Mouse (Mus musculus) forebrain, postnatal 0 days (tissue): ENCODE data around the gene Cacfd1. TPM values are rescaled to one million over a fixed set of nuclear protein-coding genes. Genes with fewer than 3 reads are reported as not detected.

Experiments
- ATAC-seq: fragments of 200-750 bp; cut with Nextera tagmentation; 2 replicates; pipeline ENCODE4 v1.8.0; 2017; ENCODE audit warnings: mild to moderate bottlenecking, moderate library complexity
- DNase-seq: peaks from one replicate; pipeline ENCODE4 v3.0.0-alpha.2; 2015
- H3K27ac ChIP-seq: fragments of 300-500 bp; sonication (generic); 2 replicates; pipeline ENCODE4 v1.5.1; 2014; ENCODE audit warnings: low read depth, mild to moderate bottlenecking, antibody characterized with exemption, low read length, moderate library complexity, mixed read lengths
- H3K27me3 ChIP-seq: fragments of 300-500 bp; sonication (generic); 2 replicates; pipeline ENCODE4 v1.6.1; 2014; ENCODE audit warnings: mild to moderate bottlenecking, low read length, mixed read lengths; ENCODE audit not compliant: insufficient read depth
- H3K36me3 ChIP-seq: fragments of 300-500 bp; sonication (generic); 2 replicates; pipeline ENCODE4 v1.6.1; 2014; ENCODE audit warnings: mild to moderate bottlenecking, moderate library complexity; ENCODE audit not compliant: insufficient read depth
- H3K4me1 ChIP-seq: fragments of 300-500 bp; sonication (generic); 2 replicates; pipeline ENCODE4 v1.6.1; 2014; ENCODE audit warnings: antibody characterized with exemption; ENCODE audit not compliant: insufficient read depth
- H3K4me2 ChIP-seq: fragments of 300-500 bp; sonication (generic); 2 replicates; pipeline ENCODE4 v1.6.1; 2014; ENCODE audit warnings: low read depth, mild to moderate bottlenecking, moderate library complexity
- H3K4me3 ChIP-seq: fragments of 300-500 bp; sonication (generic); 2 replicates; pipeline ENCODE4 v1.5.1; 2014; ENCODE audit warnings: low read depth, low read length, mixed read lengths
- H3K9ac ChIP-seq: fragments of 300-500 bp; sonication (generic); 2 replicates; pipeline ENCODE4 v1.6.1; 2014; ENCODE audit warnings: mild to moderate bottlenecking
- H3K9me3 ChIP-seq: fragments of 300-500 bp; sonication (generic); 2 replicates; pipeline ENCODE4 v1.6.1; 2016; ENCODE audit warnings: low read length
- CTCF ChIP-seq: sonication (generic); IDR thresholded peaks from 2 replicates; pipeline ENCODE4 v1.5.1; 2016; ENCODE audit warnings: antibody characterized with exemption, control low read depth, low read depth
- WGBS: fragments of 180-500 bp; shearing (Covaris S2); extraction: QIAGEN DNeasy Blood & Tissue Kit; methylation state at CpG from one replicate; pipeline ENCODE4 v1.1.7; 2014; 5-methylcytosine and 5-hydroxymethylcytosine counted together
- polyA plus RNA-seq: library from polyadenylated mRNA; unstranded; fragments of >200 nt; fragmentation: Nextera tagmentation; extraction: Ambion mirVana; gene quantifications from 2 replicates; pipeline ENCODE4 v1.2.1, GENCODE M21; 2015
- total RNA-seq: library from RNA; depleted of rRNA; stranded (reverse); fragments of >200 nt; gene quantifications from 2 replicates; pipeline ENCODE4 v1.2.3, GENCODE M21; 2014; rRNA removed

Gene Cacfd1
- total and polyA plus RNA-seq, 2 experiments from 2014 or later, result 48.5 to 96.3 TPM

GRCm38 (mm10) chr2:27070247-27070813, 60.6 kb downstream of the Cacfd1 start:
- WGBS, result 78% methylated on average over 2 of the region's 2 CpGs

More at GRCm38 (mm10) chr2:27070247-27070813, 60.6 kb downstream of the Cacfd1 start:
- H3K36me3 ChIP-seq, result no peaks in the 10 kb centered on the region
- no peak overlapping the region for H3K9ac ChIP-seq
- no peak for TF ChIP-seq CTCF
- ATAC-seq (no peak), DNase-seq (no peak)
- no peaks in the 10 kb centered on the region; the same call in 1 of the 2 replicates for H3K4me1 ChIP-seq
- no peak overlapping the region for H3K4me2 ChIP-seq
- no peaks in the 10 kb centered on the region for H3K27me3 ChIP-seq
- H3K9me3 ChIP-seq, result no peaks in the 10 kb centered on the region
- no peak overlapping the region for H3K4me3 ChIP-seq
- H3K27ac ChIP-seq, result no peak overlapping the region

Other genes starting within 250 kb of the Cacfd1 start
- gene Abo, start 144.9 kb upstream of the Cacfd1 start, total RNA-seq, result not detected in 2 replicates
- gene Abo, start 144.9 kb upstream of the Cacfd1 start, polyA plus RNA-seq, result not detected in 2 replicates
- gene Surf6, start 107.0 kb upstream of the Cacfd1 start, total RNA-seq, result 25.9 and 33.6 TPM in 2 replicates
- gene Surf6, start 107.0 kb upstream of the Cacfd1 start, polyA plus RNA-seq, result 18.9 and 22.2 TPM in 2 replicates
- gene Med22, start 99.2 kb upstream of the Cacfd1 start, total RNA-seq, result 110 and 116 TPM in 2 replicates
- 163 and 180 TPM in 2 replicates for gene Med22, start 99.2 kb upstream of the Cacfd1 start, polyA plus RNA-seq
- gene Rpl7a, start 99.2 kb upstream of the Cacfd1 start, total RNA-seq, result 1,164 and 1,963 TPM in 2 replicates
- gene Rpl7a, start 99.2 kb upstream of the Cacfd1 start, polyA plus RNA-seq, result 522 and 611 TPM in 2 replicates
- gene Surf2, start 93.6 kb upstream of the Cacfd1 start, total RNA-seq, result 31.0 and 36.9 TPM in 2 replicates
- 52.1 and 55.1 TPM in 2 replicates for gene Surf2, start 93.6 kb upstream of the Cacfd1 start, polyA plus RNA-seq
- gene Surf1, start 93.4 kb upstream of the Cacfd1 start, total RNA-seq, result 72.3 and 80.8 TPM in 2 replicates
- 106 and 112 TPM in 2 replicates for gene Surf1, start 93.4 kb upstream of the Cacfd1 start, polyA plus RNA-seq
- gene Surf4, start 76.0 kb upstream of the Cacfd1 start, total RNA-seq, result 96.5 and 105 TPM in 2 replicates
- 98.6 and 103 TPM in 2 replicates for gene Surf4, start 76.0 kb upstream of the Cacfd1 start, polyA plus RNA-seq
- gene Stkld1, start 75.9 kb upstream of the Cacfd1 start, total RNA-seq, result not detected in 2 replicates
- 0.09 and 0.33 TPM in 2 replicates for gene Stkld1, start 75.9 kb upstream of the Cacfd1 start, polyA plus RNA-seq
- gene Rexo4, start 45.5 kb upstream of the Cacfd1 start, total RNA-seq, result 42.2 and 48.3 TPM in 2 replicates
- 23.9 and 25.5 TPM in 2 replicates for gene Rexo4, start 45.5 kb upstream of the Cacfd1 start, polyA plus RNA-seq
- not detected in 2 replicates for gene Adamts13, start 36.5 kb upstream of the Cacfd1 start, total RNA-seq
- gene Adamts13, start 36.5 kb upstream of the Cacfd1 start, polyA plus RNA-seq, result 0.79 and 0.93 TPM in 2 replicates
- 16.2 and 16.4 TPM in 2 replicates for gene Slc2a6, start 18.1 kb downstream of the Cacfd1 start, total RNA-seq
- gene Slc2a6, start 18.1 kb downstream of the Cacfd1 start, polyA plus RNA-seq, result 9.6 and 10.5 TPM in 2 replicates
- not detected in 2 replicates for gene Mymk, start 62.3 kb downstream of the Cacfd1 start, total RNA-seq
- gene Mymk, start 62.3 kb downstream of the Cacfd1 start, polyA plus RNA-seq, result 0.12 and 0.15 TPM in 2 replicates
- 24.5 and 32.9 TPM in 2 replicates for gene Adamtsl2, start 69.5 kb downstream of the Cacfd1 start, total RNA-seq
- gene Adamtsl2, start 69.5 kb downstream of the Cacfd1 start, polyA plus RNA-seq, result 12.7 and 14.8 TPM in 2 replicates
- 7.5 and 7.8 TPM in 2 replicates for gene Fam163b, start 132.6 kb downstream of the Cacfd1 start, total RNA-seq
- 23.9 and 26.2 TPM in 2 replicates for gene Fam163b, start 132.6 kb downstream of the Cacfd1 start, polyA plus RNA-seq
- 0.05 and 0.15 TPM in 2 replicates for gene Dbh, start 155.3 kb downstream of the Cacfd1 start, total RNA-seq
- 0.09 and 0.15 TPM in 2 replicates for gene Dbh, start 155.3 kb downstream of the Cacfd1 start, polyA plus RNA-seq
- 7.2 and 7.5 TPM in 2 replicates for gene Sardh, start 238.4 kb downstream of the Cacfd1 start, total RNA-seq
- gene Sardh, start 238.4 kb downstream of the Cacfd1 start, polyA plus RNA-seq, result 5.7 and 6.2 TPM in 2 replicates